Mouse (Mus musculus) limb, embryonic 13.5 days (tissue): ENCODE data around the gene Thra. TPM values are rescaled to one million over a fixed set of nuclear protein-coding genes. Genes with fewer than 3 reads are reported as not detected.

Source experiments
- ATAC-seq: fragments of 200-750 bp; cut with Nextera tagmentation; 2 replicates; pipeline ENCODE4 v1.8.0; 2017; ENCODE audit warnings: low read depth, moderate number of reproducible peaks, moderate TSS enrichment; ENCODE audit not compliant: low FRiP score
- H3K27ac ChIP-seq: fragments of 300-500 bp; sonication (generic); 2 replicates; pipeline ENCODE4 v1.5.1; 2015; ENCODE audit warnings: inconsistent platforms, mild to moderate bottlenecking, moderate library complexity
- H3K27me3 ChIP-seq: fragments of 300-500 bp; sonication (generic); 2 replicates; pipeline ENCODE4 v1.6.1; 2015; ENCODE audit warnings: mild to moderate bottlenecking, inconsistent platforms
- H3K36me3 ChIP-seq: fragments of 300-500 bp; sonication (generic); 2 replicates; pipeline ENCODE4 v1.6.1; 2015; ENCODE audit warnings: inconsistent platforms, mild to moderate bottlenecking, moderate library complexity
- H3K4me1 ChIP-seq: fragments of 300-500 bp; sonication (generic); 2 replicates; pipeline ENCODE4 v1.6.1; 2015; ENCODE audit warnings: inconsistent platforms
- H3K4me2 ChIP-seq: fragments of 300-500 bp; sonication (generic); replicated peaks from 2 replicates; pipeline ENCODE4 v1.6.1; 2015; ENCODE audit warnings: inconsistent platforms, mild to moderate bottlenecking, moderate library complexity
- H3K4me3 ChIP-seq: fragments of 300-500 bp; sonication (generic); 2 replicates; pipeline ENCODE4 v1.5.1; 2015; ENCODE audit warnings: moderate library complexity, mild to moderate bottlenecking, inconsistent platforms
- H3K9ac ChIP-seq: fragments of 300-500 bp; sonication (generic); 2 replicates; pipeline ENCODE4 v1.6.1; 2015; ENCODE audit warnings: mild to moderate bottlenecking, inconsistent platforms
- H3K9me3 ChIP-seq: fragments of 300-500 bp; sonication (generic); 2 replicates; pipeline ENCODE4 v1.6.1; 2016; ENCODE audit warnings: inconsistent platforms
- WGBS: fragments of 180-500 bp; shearing (Covaris S2); methylation state at CpG from one replicate; pipeline ENCODE4 v1.1.7; 2015; 5-methylcytosine and 5-hydroxymethylcytosine counted together
- polyA plus RNA-seq: library from polyadenylated mRNA; unstranded; fragments of >200 nt; fragmentation: Nextera tagmentation; extraction: Ambion mirVana; gene quantifications from 2 replicates; pipeline ENCODE4 v1.2.1, GENCODE M21; 2015

Thra gene
- polyA plus RNA-seq, 1 experiment from 2014 or later: 34.3 TPM

GRCm38 (mm10) chr11:98770096-98770975, 29.9 kb downstream of the Thra start:
- Histone ChIP-seq H3K9ac (no peak overlapping the region), H3K4me3 (no peak overlapping the region), H3K4me2 (no peak overlapping the region), H3K4me1 (peaks cover 57% of the 10 kb centered on the region), H3K27ac (no peak overlapping the region), H3K9me3 (no peaks in the 10 kb centered on the region), H3K27me3 (no peaks in the 10 kb centered on the region), H3K36me3 (peaks cover 42% of the 10 kb centered on the region)
- ATAC-seq: no peak
- WGBS: 91% methylated on average over 26 of the region's 26 CpGs

GRCm38 (mm10) chr11:98771131-98771530, 30.7 kb downstream of the Thra start:
- Histone ChIP-seq H3K36me3 (peaks cover 34% of the 10 kb centered on the region), H3K9ac (no peak overlapping the region), H3K4me3 (no peak overlapping the region), H3K4me1 (peaks cover 57% of the 10 kb centered on the region), H3K9me3 (no peaks in the 10 kb centered on the region), H3K4me2 (no peak overlapping the region), H3K27ac (no peak overlapping the region), H3K27me3 (no peaks in the 10 kb centered on the region)
- ATAC-seq: no peak
- WGBS: 93% methylated on average over 18 of the region's 18 CpGs

- Histone ChIP-seq H3K9ac (no peak overlapping the region), H3K9me3 (no peaks in the 10 kb centered on the region), H3K4me3 (no peak overlapping the region), H3K36me3 (peaks cover 32% of the 10 kb centered on the region), H3K4me1 (peaks cover 58% of the 10 kb centered on the region), H3K27ac (no peak overlapping the region), H3K27me3 (no peaks in the 10 kb centered on the region), H3K4me2 (no peak overlapping the region)
- whole genome bisulfite sequencing: 91% methylated on average over 11 of the region's 11 CpGs
- no peak for ATAC-seq
Observed at GRCm38 (mm10) chr11:98771844-98772525, 31.5 kb downstream of the Thra start.

GRCm38 (mm10) chr11:98772667-98773171, 32.3 kb downstream of the Thra start:
- H3K4me2 ChIP-seq: 0 out of 2 replicates have a peak overlapping the region, but pooled peaks have one; percentile 74
- 60% methylated on average over 8 of the region's 8 CpGs for WGBS
- peaks cover 58% of the 10 kb centered on the region for H3K4me1 ChIP-seq
- H3K9me3 ChIP-seq: no peaks in the 10 kb centered on the region
- no peaks in the 10 kb centered on the region for H3K27me3 ChIP-seq
- peaks cover 32% of the 10 kb centered on the region for H3K36me3 ChIP-seq
- H3K27ac ChIP-seq: no peak overlapping the region
- 0 out of 2 replicates have a peak overlapping the region, but pooled peaks have one; percentile 13 for H3K9ac ChIP-seq
- H3K4me3 ChIP-seq: no peak overlapping the region
- no peak for ATAC-seq

GRCm38 (mm10) chr11:98773635-98774295, 33.3 kb downstream of the Thra start:
- Histone ChIP-seq H3K9me3 (no peaks in the 10 kb centered on the region), H3K27ac (no peak overlapping the region), H3K4me1 (peaks cover 52% of the 10 kb centered on the region), H3K4me3 (peak overlapping the region; percentile 40), H3K4me2 (peak overlapping the region; percentile 74), H3K9ac (peak overlapping the region; percentile 40; the same call in 1 of the 2 replicates), H3K36me3 (peaks cover 26% of the 10 kb centered on the region), H3K27me3 (no peaks in the 10 kb centered on the region)
- peak; percentile 82 for ATAC-seq
- 1% methylated on average over 37 of the region's 37 CpGs for WGBS

- peak within 1 kb of the TSS; percentile 40 for H3K4me3 ChIP-seq
- H3K9ac ChIP-seq: peak within 1 kb of the TSS; percentile 56
- WGBS: under 1% methylated on average over 22 of the region's 22 CpGs
- no peaks in the 10 kb centered on the region for H3K9me3 ChIP-seq
- peak within 1 kb of the TSS; percentile 74 for H3K4me2 ChIP-seq
- H3K36me3 ChIP-seq: peaks cover 17% of the 10 kb centered on the region
- H3K27ac ChIP-seq: peak within 1 kb of the TSS; percentile 90
- peaks cover 52% of the 10 kb centered on the region for H3K4me1 ChIP-seq
- H3K27me3 ChIP-seq: no peaks in the 10 kb centered on the region
- ATAC-seq: no peak; the same call in 1 of the 2 replicates
Observed at GRCm38 (mm10) chr11:98774582-98775347, 34.3 kb downstream of the Thra start, which contains the start of gene Nr1d1. Gene Nr1d1, minus strand, starts transcription at chr11:98775333.

GRCm38 (mm10) chr11:98775348-98776051, 35.1 kb downstream of the Thra start:
- Histone ChIP-seq H3K27me3 (no peaks in the 10 kb centered on the region), H3K9me3 (no peaks in the 10 kb centered on the region), H3K9ac (peak overlapping the region; percentile 35; the same call in 1 of the 2 replicates), H3K4me2 (peak overlapping the region; percentile 74), H3K36me3 (peaks cover 10% of the 10 kb centered on the region), H3K27ac (peak overlapping the region; percentile 90), H3K4me3 (peak overlapping the region; percentile 40), H3K4me1 (peaks cover 52% of the 10 kb centered on the region)
- WGBS: 2% methylated on average over 15 of the region's 15 CpGs
- peak; percentile 72 for ATAC-seq

GRCm38 (mm10) chr11:98776052-98776764, 35.8 kb downstream of the Thra start:
- Histone ChIP-seq H3K4me1 (peaks cover 52% of the 10 kb centered on the region), H3K36me3 (peaks cover 5% of the 10 kb centered on the region), H3K4me3 (peak overlapping the region; percentile 40; the same call in 1 of the 2 replicates), H3K9ac (peak overlapping the region; percentile 35; the same call in 1 of the 2 replicates), H3K27ac (peak overlapping the region; percentile 90), H3K27me3 (no peaks in the 10 kb centered on the region), H3K9me3 (no peaks in the 10 kb centered on the region), H3K4me2 (peak overlapping the region; percentile 74)
- 39% methylated on average over 12 of the region's 12 CpGs for WGBS
- ATAC-seq: no peak

GRCm38 (mm10) chr11:98776843-98777590, 36.6 kb downstream of the Thra start:
- Histone ChIP-seq H3K36me3 (no peaks in the 10 kb centered on the region), H3K27me3 (no peaks in the 10 kb centered on the region), H3K4me2 (peak overlapping the region; percentile 74), H3K27ac (peak overlapping the region; percentile 90), H3K4me1 (peaks cover 61% of the 10 kb centered on the region), H3K9ac (peak overlapping the region; percentile 45), H3K4me3 (peak overlapping the region; percentile 14; the same call in 1 of the 2 replicates), H3K9me3 (no peaks in the 10 kb centered on the region)
- 7% methylated on average over 9 of the region's 9 CpGs for WGBS
- no peak for ATAC-seq

GRCm38 (mm10) chr11:98777888-98778287, 37.5 kb downstream of the Thra start:
- ATAC-seq: no peak
- no peaks in the 10 kb centered on the region for H3K36me3 ChIP-seq
- peak overlapping the region; percentile 90; the same call in 1 of the 2 replicates for H3K27ac ChIP-seq
- H3K4me3 ChIP-seq: no peak overlapping the region
- H3K9ac ChIP-seq: no peak overlapping the region
- H3K4me2 ChIP-seq: peak overlapping the region; percentile 74; the same call in 1 of the 2 replicates
- no peaks in the 10 kb centered on the region for H3K27me3 ChIP-seq
- peaks cover 65% of the 10 kb centered on the region for H3K4me1 ChIP-seq
- no peaks in the 10 kb centered on the region for H3K9me3 ChIP-seq
